Mouse (Mus musculus): ENCODE data around the gene L1td1. TPM values are rescaled to one million over a fixed set of nuclear protein-coding genes. Genes with fewer than 3 reads are reported as not detected.

Gene L1td1
- polyA plus RNA-seq (2015; fragmentation: Nextera tagmentation; extraction: Ambion mirVana): 0.14 and 0.29 TPM in 2 replicates

DNA sequence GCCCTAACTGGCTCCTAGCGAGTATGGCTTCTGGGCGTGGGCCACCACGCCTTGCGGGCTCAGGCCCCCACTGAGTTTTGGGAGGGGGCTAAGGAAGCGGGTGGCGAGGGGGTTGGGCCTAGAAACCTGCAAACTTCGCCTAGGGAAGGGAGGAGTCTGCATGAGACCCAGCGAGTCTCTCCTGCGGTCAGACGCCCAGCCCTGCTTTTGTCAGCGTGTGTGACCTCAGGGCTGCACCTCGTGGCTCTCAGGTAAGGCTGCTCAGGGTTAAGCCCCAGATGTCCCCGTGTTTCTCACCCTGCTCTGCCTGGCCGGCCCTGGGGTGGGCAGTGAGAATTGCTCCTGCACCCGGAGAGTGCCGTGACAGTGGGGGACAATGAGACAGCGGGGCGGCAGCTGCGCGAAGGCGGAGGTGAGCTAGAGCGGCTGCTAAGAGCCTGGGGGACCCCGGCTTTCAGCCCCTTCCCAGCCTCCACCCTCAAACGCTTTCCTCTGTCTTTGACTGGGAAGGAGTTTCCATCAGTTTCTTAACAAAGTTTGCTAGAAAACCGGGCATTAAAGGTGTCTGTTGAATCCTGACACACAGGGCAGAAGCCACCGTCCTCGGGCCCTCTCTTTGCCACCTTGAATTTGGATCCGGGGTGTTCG, at the start of gene L1td1:
Gene L1td1 (plus strand): TSS at position 145 of the 648 bp plus-strand sequence.
- peak within 1 kb of the TSS; percentile 69 for H3K4me2 ChIP-seq
- no peaks in the 10 kb centered on the region for H3K9me3 ChIP-seq
- WGBS: 6% methylated on average over 29 of the region's 29 CpGs
- ATAC-seq (ENCODE audit: insufficient number of reproducible peaks, low FRiP score, low TSS enrichment, low read depth): no peak
- H3K4me3 ChIP-seq: peak within 1 kb of the TSS; percentile 32
- H3K36me3 ChIP-seq: no peaks in the 10 kb centered on the region
- H3K9ac ChIP-seq: 0 out of 2 replicates have a peak within 1 kb of the TSS, but pooled peaks have one; percentile 17
- peaks cover 17% of the 10 kb centered on the region for H3K4me1 ChIP-seq
- no peak within 1 kb of the TSS for H3K27ac ChIP-seq
- peaks cover 16% of the 10 kb centered on the region for H3K27me3 ChIP-seq

DNA sequence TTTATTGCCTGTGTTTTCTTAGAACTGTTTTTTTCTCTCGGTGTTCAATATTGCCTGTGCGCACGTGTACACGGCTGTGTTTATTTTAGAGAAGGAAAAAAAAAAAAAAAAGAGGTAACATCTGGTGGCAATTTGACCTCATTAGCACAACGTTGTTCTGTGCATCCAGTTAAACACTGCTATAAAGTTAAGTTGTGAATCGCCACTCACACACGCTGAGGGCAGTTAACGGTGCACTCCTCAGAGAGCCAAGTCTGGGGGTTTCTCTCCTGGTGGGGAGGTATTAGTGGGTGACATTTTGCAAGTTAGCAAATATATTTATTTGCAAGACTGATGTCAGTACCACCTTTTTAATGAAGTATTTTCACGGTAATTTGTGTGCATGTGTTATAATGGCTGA, 49.0 kb upstream of the L1td1 start:
- ATAC-seq (ENCODE audit: insufficient number of reproducible peaks, low FRiP score, low TSS enrichment, low read depth): no peak
- 26% methylated on average over 9 of the region's 9 CpGs for WGBS
- no peak overlapping the region for H3K4me3 ChIP-seq
- H3K9me3 ChIP-seq: no peaks in the 10 kb centered on the region
- H3K4me1 ChIP-seq: peaks cover 10% of the 10 kb centered on the region; the same call in 1 of the 2 replicates
- H3K36me3 ChIP-seq: no peaks in the 10 kb centered on the region
- H3K27me3 ChIP-seq: no peaks in the 10 kb centered on the region
- H3K4me2 ChIP-seq: no peak overlapping the region
- H3K27ac ChIP-seq: no peak overlapping the region
- no peak overlapping the region for H3K9ac ChIP-seq

DNA sequence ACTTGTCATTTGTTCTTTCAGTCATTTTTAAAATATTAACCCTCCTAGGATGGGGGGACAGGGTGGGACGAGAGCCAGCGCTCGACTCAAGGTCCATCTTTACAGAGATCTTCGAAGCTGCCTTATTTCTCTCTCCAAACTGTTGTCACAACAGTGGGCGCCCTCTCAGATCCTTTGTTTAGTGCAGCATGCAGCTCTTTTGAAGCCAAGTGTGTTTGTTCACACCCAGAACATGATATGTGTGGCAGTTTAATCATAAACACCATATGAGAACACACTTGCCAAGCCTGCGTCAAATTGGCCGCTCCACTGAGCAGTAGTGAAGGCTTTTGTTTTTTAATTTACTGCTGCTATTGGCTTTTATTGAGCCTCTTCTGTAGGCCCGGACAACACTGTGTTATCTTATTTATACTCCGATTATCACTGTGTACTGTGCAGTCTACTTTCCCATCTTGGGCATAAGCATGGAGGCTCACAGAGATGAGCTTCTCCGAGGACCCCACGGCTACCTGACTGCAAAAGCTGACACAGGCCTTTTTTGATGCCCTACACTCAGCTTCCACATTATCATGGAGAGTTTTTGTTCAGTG, 39.8 kb upstream of the L1td1 start:
- Histone ChIP-seq H3K9me3 (no peaks in the 10 kb centered on the region), H3K27me3 (no peaks in the 10 kb centered on the region), H3K36me3 (peaks cover 16% of the 10 kb centered on the region), H3K4me3 (no peak overlapping the region), H3K4me1 (no peaks in the 10 kb centered on the region), H3K27ac (no peak overlapping the region), H3K4me2 (no peak overlapping the region), H3K9ac (no peak overlapping the region)
- ATAC-seq (ENCODE audit: insufficient number of reproducible peaks, low FRiP score, low TSS enrichment, low read depth): no peak
- WGBS: 88% methylated on average over 11 of the region's 11 CpGs

DNA sequence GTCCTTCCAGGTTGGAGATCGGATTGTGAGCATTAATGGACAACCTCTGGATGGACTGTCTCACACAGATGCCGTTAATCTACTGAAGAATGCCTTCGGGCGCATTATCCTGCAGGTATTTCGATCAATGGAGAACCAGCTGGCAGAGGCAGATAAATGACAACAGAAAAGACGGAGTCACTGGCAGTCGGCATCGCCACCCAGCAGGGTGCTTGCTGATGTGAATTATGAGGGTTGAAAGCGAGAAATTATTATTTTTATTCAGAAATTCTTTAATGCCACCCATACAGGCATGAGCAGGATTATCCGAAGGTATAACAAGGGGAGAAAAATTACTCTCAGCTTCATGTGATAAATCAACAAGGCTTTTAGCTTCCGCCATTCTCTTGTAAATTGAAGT, 38.4 kb upstream of the L1td1 start:
- no peak overlapping the region for H3K4me3 ChIP-seq
- no peaks in the 10 kb centered on the region for H3K9me3 ChIP-seq
- H3K27ac ChIP-seq: no peak overlapping the region
- H3K36me3 ChIP-seq: peaks cover 16% of the 10 kb centered on the region
- H3K9ac ChIP-seq: no peak overlapping the region
- 83% methylated on average over 11 of the region's 11 CpGs for WGBS
- no peaks in the 10 kb centered on the region for H3K4me1 ChIP-seq
- no peak overlapping the region for H3K4me2 ChIP-seq
- H3K27me3 ChIP-seq: no peaks in the 10 kb centered on the region
- no peak for ATAC-seq (ENCODE audit: insufficient number of reproducible peaks, low FRiP score, low TSS enrichment, low read depth)

DNA sequence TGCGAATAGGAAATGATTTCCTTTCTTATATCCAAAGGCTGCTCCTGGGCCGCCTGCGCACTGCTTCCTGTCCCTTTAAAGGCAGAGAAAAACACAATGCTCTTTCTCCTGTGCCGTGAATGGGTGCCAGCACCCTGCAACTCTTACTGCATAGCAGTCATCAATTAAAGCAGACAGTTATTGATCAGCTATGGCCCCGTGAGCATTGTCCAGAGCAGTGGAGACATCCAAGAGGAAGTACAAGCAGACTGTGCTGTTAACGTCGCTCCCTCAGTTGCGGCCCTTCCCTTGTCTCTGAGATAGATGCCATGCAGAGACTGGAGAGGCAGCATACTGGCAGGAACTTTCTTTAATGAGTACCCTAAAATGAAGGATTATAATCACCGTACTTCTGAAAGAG, 38.0 kb upstream of the L1td1 start:
- 82% methylated on average over 9 of the region's 9 CpGs for WGBS
- ATAC-seq (ENCODE audit: insufficient number of reproducible peaks, low FRiP score, low TSS enrichment, low read depth): no peak
- H3K27me3 ChIP-seq: no peaks in the 10 kb centered on the region

DNA sequence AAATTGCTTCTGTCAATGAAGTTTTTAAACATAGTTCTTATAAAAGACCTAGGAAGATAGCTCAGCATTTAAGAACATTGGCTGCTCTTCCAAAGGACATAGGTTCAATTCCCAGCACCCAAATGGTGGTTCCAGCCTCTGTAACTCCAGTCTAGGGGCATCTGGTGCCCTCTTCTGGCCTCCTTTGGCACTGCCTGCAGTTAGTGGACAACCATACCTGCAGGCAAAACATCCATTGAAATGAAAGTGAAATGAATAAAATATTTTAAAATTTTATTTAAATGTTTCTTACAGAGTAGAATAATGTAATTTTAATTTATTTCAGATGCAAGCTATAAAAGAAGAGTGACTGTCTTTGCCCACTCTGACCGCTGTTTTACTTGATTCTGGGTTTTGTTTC, 36.5 kb upstream of the L1td1 start:
- Histone ChIP-seq H3K4me1 (no peaks in the 10 kb centered on the region), H3K9ac (no peak overlapping the region), H3K36me3 (peaks cover 16% of the 10 kb centered on the region), H3K4me3 (no peak overlapping the region), H3K27ac (no peak overlapping the region), H3K9me3 (no peaks in the 10 kb centered on the region), H3K27me3 (no peaks in the 10 kb centered on the region), H3K4me2 (no peak overlapping the region)
- WGBS: 61% methylated on average over 1 of the region's 1 CpGs
- no peak for ATAC-seq (ENCODE audit: insufficient number of reproducible peaks, low FRiP score, low TSS enrichment, low read depth)

More for the DNA sequence above, 38.0 kb upstream of the L1td1 start:
- Histone ChIP-seq H3K9ac (no peak overlapping the region), H3K9me3 (no peaks in the 10 kb centered on the region), H3K36me3 (peaks cover 16% of the 10 kb centered on the region), H3K4me3 (no peak overlapping the region), H3K27ac (no peak overlapping the region), H3K4me2 (no peak overlapping the region), H3K4me1 (no peaks in the 10 kb centered on the region)

DNA sequence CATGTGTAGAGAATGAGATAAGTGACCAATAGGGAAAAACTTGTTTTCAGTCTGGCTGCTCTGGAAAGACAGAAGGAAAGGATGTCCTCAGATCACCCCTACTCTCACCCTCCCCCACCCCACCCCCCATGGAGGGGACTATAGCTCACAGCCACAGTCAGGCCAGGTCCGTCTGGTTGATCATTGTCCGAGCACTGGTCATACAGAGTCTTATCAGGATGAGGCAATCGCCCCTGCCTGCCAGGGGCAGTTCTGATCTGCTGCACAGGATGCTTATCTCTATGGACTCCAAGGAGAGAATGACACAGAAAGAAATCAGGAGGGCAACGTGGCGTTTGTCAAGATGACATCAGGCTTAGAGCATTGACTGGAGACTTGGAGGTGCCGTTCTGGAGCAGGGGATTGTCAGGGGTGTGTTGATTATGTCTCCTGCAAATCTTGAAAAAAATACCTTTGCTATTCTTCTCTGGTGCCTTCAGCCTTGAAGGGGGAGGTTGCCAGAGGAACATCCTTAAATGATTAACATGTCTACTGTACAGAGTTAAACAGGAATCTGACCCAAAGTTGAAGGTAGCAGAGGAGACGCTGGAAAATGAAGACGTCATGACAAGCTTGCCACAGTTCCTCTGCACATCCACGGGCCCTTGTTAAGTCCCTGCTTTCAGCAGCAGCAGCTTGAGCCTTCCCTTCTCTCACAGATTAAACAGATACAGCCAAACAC, 32.9 kb upstream of the L1td1 start:
- Histone ChIP-seq H3K27me3 (no peaks in the 10 kb centered on the region), H3K36me3 (peaks cover 10% of the 10 kb centered on the region), H3K9ac (no peak overlapping the region), H3K4me3 (no peak overlapping the region), H3K4me1 (no peaks in the 10 kb centered on the region), H3K4me2 (no peak overlapping the region), H3K27ac (no peak overlapping the region), H3K9me3 (no peaks in the 10 kb centered on the region)
- WGBS: 59% methylated on average over 9 of the region's 9 CpGs
- ATAC-seq (ENCODE audit: insufficient number of reproducible peaks, low FRiP score, low TSS enrichment, low read depth): no peak

DNA sequence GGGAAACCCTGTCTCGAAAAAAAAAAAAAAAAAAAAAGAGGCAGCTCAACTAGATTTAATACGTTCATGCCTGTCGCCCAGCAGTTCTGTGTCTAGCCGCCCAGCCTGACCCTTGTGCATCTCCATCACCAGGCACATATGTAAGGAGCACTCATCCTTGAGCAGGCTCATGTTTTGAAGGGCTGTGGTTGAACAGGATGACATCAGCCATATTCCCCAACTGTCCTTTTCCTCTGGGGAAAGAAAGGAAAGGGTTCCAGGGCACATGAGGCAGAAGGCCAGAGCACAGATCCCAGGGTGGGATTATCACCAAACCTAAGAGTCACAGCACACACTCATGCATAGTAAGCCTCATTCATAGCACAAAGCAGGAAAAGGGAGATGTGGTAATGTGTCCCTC, 28.6 kb upstream of the L1td1 start:
- Histone ChIP-seq H3K27me3 (no peaks in the 10 kb centered on the region), H3K27ac (no peak overlapping the region), H3K9ac (no peak overlapping the region), H3K4me1 (peaks cover 7% of the 10 kb centered on the region), H3K36me3 (no peaks in the 10 kb centered on the region), H3K4me2 (no peak overlapping the region), H3K4me3 (no peak overlapping the region), H3K9me3 (no peaks in the 10 kb centered on the region)
- 78% methylated on average over 4 of the region's 4 CpGs for WGBS
- ATAC-seq (ENCODE audit: insufficient number of reproducible peaks, low FRiP score, low TSS enrichment, low read depth): no peak

DNA sequence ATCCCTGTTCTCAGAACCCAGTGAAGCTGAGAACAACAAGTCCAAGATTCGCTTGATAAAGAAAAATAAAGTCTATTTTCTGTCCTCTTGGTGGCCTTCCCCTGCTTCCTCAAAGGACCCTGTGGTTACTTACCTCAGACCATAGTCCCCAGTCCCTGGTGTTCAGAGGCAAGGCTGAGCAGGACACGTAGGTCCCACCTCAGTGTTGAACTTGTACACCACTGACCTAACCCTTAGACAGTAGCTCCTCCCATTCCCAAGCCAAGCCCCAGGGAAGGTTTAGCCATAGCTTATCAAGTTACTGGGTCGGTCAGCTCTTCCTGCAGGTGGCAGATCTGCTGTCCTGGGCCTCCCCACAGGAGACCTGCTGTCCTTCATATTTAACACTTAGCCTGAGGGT, 27.6 kb upstream of the L1td1 start:
- H3K27ac ChIP-seq: no peak overlapping the region
- WGBS: 62% methylated on average over 3 of the region's 3 CpGs
- no peak for ATAC-seq (ENCODE audit: insufficient number of reproducible peaks, low FRiP score, low TSS enrichment, low read depth)
- peaks cover 7% of the 10 kb centered on the region for H3K4me1 ChIP-seq
- no peaks in the 10 kb centered on the region for H3K27me3 ChIP-seq
- no peak overlapping the region for H3K4me3 ChIP-seq
- no peaks in the 10 kb centered on the region for H3K9me3 ChIP-seq
- H3K36me3 ChIP-seq: no peaks in the 10 kb centered on the region
- no peak overlapping the region for H3K4me2 ChIP-seq
- no peak overlapping the region for H3K9ac ChIP-seq

DNA sequence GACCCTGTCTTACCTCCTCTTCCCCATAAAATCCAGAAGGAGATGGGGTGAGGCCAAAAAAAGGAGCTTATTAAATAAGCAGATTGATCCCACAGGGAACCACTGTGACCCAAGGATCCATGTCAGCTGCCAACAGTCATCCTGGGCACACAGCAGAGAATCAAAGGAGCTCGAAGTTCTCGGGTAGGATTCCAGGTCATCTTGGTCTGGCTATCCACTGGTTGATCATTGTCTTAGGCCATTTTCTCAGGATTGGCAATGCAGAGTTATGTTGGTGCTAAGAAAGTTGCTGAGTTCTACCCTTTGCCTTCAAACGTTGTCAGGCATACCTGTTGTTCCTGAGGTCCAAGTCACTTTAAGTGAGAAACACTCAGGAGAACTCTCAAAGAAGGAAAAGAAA, 26.4 kb upstream of the L1td1 start:
- WGBS: 88% methylated on average over 3 of the region's 3 CpGs

DNA sequence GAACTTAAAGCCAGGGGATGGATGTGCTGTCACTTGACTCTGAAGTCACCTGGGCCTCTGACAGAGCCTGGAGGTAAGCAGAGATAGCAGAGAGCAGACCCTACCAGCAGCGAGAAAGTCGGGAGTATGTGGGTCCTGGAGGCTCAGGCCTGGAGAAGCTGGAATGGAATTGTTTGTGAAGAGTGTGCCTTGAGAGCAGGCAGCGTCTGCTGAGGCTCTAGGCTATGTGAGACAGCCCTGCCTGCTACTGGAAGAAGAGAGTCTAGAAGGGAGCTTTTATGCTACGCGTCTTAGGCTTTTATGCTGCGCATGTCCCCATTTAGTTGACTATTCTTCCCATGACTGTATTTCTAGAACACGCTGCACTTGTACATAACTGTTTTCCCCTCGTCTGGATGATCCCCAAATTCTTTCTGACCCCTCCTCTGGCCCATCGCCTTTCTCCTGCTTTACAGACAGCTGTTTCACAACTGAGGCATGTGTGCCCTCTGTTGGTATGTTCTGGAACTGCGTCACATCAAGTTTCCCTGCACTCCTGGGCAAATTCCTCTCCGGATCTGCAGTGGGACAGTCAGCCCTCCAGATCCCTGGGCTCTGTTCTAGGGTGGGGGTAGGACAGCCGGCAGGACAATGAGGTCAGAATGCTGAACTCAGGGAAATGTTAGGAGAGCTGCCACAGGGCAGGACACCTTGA, 24.2 kb upstream of the L1td1 start:
- Histone ChIP-seq H3K36me3 (no peaks in the 10 kb centered on the region), H3K4me1 (peaks cover 7% of the 10 kb centered on the region), H3K27ac (no peak overlapping the region), H3K4me3 (no peak overlapping the region), H3K27me3 (no peaks in the 10 kb centered on the region), H3K9ac (no peak overlapping the region), H3K9me3 (no peaks in the 10 kb centered on the region), H3K4me2 (peak overlapping the region; percentile 32; the same call in 1 of the 2 replicates)
- 24% methylated on average over 12 of the region's 12 CpGs for WGBS
- ATAC-seq (ENCODE audit: insufficient number of reproducible peaks, low FRiP score, low TSS enrichment, low read depth): 0 out of 2 replicates have a peak, but pooled peaks have one; percentile 36

More for the DNA sequence above, 26.4 kb upstream of the L1td1 start:
- Histone ChIP-seq H3K9me3 (no peaks in the 10 kb centered on the region), H3K36me3 (no peaks in the 10 kb centered on the region), H3K27me3 (no peaks in the 10 kb centered on the region), H3K4me1 (peaks cover 7% of the 10 kb centered on the region), H3K4me3 (no peak overlapping the region), H3K27ac (no peak overlapping the region), H3K9ac (no peak overlapping the region), H3K4me2 (no peak overlapping the region)
- ATAC-seq (ENCODE audit: insufficient number of reproducible peaks, low FRiP score, low TSS enrichment, low read depth): no peak

DNA sequence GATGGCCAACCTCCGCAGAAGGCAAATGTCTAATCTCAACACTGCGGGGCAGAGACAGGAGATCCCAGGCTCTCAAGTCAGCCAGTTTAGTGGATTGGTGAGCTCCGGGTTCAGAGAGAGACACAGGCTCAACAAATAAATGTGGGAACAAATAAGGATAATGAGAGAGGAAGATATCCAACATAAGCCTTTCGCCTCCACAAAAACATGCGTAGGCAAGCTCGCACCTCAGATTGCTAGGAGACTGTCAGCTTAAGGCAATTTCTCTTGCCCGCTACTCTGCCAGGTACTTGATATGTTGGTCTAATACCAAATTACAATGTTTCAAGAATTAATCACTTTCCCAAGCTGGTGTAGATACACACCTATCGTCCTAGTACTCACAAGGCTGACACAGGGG, 15.6 kb upstream of the L1td1 start:
- H3K9me3 ChIP-seq: no peaks in the 10 kb centered on the region
- no peak for ATAC-seq (ENCODE audit: insufficient number of reproducible peaks, low FRiP score, low TSS enrichment, low read depth)
- no peak overlapping the region for H3K27ac ChIP-seq
- no peak overlapping the region for H3K9ac ChIP-seq
- H3K4me2 ChIP-seq: no peak overlapping the region
- no peak overlapping the region for H3K4me3 ChIP-seq
- H3K36me3 ChIP-seq: no peaks in the 10 kb centered on the region
- no peaks in the 10 kb centered on the region for H3K4me1 ChIP-seq
- 86% methylated on average over 8 of the region's 8 CpGs for WGBS
- H3K27me3 ChIP-seq: no peaks in the 10 kb centered on the region
